Mouse (Mus musculus) layer of hippocampus, adult 9-10 months (tissue): ENCODE measurements around the gene Atp5b.

Source experiments
- DNase-seq: peaks from one replicate; pipeline ENCODE4 v3.0.0; 2022; ENCODE audit warnings: low spot score

The Atp5b gene

GRCm38 (mm10) chr10:128096693-128097586, 13.9 kb downstream of the Atp5b start:
- no peak for DNase-seq

DNA sequence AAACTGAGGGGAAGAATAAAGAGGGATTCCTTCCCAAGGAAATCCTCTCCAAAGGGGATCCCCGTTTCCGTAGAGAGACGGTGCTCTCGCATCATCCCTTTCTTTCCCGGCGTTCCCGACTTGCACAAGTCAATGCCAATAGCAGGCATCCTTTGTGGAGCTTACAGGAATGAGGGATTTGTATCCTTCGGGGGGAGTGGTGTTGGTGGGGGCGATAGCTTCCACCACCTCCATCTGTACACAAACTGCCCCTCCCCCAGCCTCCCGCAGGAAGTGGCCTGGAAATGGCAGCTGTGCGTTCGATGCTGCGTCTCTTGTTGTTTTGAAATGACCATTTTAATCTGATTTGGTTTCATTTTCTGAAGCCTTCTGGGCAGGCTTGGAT, 14.5 kb downstream of the Atp5b start:
- DNase-seq = no peak

DNA sequence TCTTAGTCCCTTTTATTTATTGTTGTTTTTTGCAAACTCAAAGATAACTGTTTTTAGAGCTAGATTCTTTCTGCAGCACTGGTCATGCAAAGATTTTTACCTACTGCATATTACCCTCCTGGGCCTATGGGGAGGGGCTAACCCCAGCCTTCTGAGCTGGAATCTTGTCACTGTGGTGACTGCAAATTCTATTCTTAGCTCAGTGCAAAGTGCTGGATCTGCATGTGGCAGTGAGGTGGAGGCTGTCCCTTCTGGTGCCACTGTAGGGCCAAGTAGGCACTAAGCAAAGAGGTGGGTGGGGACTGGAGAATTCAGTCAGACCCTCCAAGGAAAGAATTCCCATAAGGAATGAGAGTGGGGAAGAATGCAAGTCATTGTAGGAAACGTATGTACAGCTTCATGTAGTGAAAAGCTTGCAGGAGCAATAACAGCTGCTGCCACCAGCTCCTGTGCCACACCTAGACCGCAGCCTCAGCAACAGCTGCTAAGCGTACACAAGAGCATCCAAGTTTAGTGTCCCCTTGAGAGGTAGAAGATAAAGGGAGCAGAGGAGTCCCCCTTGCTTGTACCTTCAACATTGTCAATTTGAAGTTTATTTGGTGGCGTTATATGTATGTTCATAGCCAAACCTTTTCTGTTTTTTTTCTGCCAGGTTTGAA, 27.2 kb downstream of the Atp5b start:
- DNase-seq = no peak

- DNase-seq = no peak
Measured at GRCm38 (mm10) chr10:128111227-128111626, 28.2 kb downstream of the Atp5b start.

- no peak for DNase-seq
Measured at GRCm38 (mm10) chr10:128123833-128124232, 40.8 kb downstream of the Atp5b start.

GRCm38 (mm10) chr10:128124831-128125230, 41.8 kb downstream of the Atp5b start:
- DNase-seq = no peak

- DNase-seq = no peak
Measured at GRCm38 (mm10) chr10:128125951-128126350, 42.9 kb downstream of the Atp5b start.

GRCm38 (mm10) chr10:128127497-128127896, 44.4 kb downstream of the Atp5b start:
- DNase-seq = no peak

DNA sequence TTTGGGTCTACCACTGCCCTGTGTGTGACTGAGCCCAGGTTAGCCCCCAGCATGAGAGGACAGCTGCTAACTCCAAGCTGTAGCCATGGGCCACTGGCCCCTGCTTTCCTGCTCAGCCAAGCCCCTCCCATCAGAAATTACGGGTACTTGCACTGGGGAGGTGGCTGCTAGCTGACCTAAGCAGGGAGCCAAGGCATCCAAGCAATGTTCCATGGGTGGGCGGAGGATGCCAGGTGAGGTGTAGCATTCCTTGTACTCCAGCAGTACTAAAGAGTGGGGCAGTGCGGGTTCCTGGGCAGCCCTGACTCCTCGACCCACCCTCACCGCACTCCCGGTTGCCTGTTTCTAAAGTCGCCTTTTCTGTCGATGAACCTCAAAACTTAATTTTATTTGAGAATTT, 45.1 kb downstream of the Atp5b start:
- DNase-seq = no peak

DNA sequence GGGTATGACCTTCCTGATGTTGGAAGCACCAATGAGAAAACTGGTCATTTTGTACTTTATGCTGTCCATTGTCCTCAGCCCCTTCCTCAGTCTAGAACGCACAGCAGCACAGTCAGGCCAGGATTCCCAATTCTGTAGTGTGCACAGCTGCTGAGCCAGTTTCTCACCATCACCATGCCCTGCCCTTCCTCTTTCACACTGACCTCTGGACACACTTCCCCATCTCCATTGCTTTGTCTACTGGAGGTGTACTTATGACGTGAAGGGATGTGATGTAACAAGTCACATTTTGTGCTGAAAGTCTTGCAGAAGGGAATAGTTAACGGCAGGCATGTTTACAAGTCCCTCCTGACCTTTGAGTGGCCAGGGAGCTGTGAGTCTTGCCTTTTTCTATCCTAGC, 48.2 kb downstream of the Atp5b start:
- DNase-seq = no peak

DNA sequence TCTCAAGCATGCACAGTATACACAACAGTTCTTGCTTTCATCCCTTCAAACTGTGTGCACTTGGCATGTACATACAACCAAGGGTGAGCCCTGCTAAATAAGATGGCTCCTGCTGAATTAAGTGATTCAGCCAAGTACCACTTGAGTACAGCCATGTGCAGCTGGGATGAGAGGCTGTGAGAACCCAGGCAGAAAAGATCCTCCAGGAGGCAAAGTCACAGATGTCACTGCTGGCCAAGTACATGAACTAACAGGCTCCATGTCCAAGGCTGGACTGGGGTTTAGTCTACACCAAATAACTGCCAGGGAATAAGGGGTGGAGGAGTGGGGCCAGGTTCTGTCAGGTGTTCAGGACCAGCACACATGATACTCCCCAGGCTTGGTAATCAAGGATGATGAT, 48.7 kb downstream of the Atp5b start:
- DNase-seq = no peak

- DNase-seq = no peak
Measured at GRCm38 (mm10) chr10:128133650-128134332, 50.7 kb downstream of the Atp5b start.

DNA sequence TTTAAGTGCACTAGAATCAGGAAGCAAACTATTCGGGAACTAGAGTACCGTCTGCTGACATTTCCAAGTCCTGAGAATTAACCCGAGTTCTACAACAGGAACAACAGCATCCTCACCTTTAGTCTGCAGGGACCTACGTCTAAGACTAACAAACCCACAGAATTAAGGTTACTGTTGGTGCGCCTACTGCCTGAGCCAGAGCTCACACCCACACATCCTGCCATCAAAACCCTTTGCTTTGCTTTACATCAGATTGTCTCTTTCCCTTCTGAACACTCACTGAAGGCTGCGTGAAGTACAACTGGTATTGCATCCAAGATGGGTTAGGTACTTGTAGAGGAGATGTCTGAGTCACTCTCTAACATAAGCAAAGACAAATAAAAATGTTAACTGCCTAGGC, 52.3 kb downstream of the Atp5b start:
- DNase-seq = no peak
